8 mouse cellular contexts compared by ENCODE assay signal in the genomic region with DNA sequence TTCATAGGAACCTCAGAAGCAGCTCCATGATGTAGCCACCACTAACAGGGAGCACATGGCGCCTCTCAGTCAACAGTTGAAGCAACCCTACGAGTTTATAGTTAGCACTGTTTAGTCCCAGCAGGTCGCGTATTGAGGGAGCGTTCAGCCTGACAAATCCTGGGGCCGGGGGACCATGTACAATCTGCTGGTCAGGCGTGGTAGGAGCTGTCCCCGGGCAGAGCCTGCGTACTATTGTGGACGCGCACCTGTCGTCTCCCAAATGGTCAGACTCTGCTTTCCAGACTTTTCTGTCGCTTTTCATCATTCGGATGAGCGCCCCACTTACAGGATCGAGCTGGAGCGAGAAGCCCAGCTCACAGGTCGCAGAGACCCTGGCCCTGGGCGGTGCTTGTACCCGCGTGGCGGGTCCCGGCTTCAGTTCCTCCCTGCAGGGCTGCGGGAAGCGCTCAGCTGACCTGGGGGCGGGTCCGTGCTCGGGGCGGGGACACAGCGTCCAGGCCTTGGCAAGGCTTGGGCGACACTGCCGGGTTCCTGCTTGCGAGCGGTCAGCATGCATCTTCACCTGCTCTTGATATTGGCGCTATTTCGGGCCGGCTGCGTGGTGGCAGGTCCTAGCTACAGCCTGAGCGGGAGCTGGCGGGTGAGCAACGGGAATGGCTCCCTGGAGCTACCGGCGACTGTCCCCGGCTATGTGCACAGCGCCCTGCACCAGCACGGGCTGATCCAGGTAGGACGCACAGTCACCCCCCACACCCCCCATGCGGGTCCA. TPM values are rescaled to one million over a fixed set of nuclear protein-coding genes. Genes with fewer than 3 reads are reported as not detected.
DNase-seq lines count a peak whose midpoint lies in the region; ATAC-seq and TF ChIP-seq lines count a peak whose summit lies in the region.

Manba (plus strand) TSS at position 484 of the 772 bp plus-strand sequence.

- ATAC-seq in G1E (ENCODE audit: extremely low read depth, insufficient number of reproducible peaks, low FRiP score, poor library complexity, severe bottlenecking): peak; percentile 83
- peak; percentile 93 for ATAC-seq in hindbrain, embryonic 11.5 days (ENCODE audit: low FRiP score)

- peak within 1 kb of the TSS; percentile 93 for H3K4me2 ChIP-seq in hindbrain, embryonic 11.5 days (replicated peaks; ENCODE audit: low read depth, low read length)

- peaks cover 12% of the 10 kb centered on the region for H3K36me3 ChIP-seq in G1E (replicated peaks)
- H3K36me3 ChIP-seq in hindbrain, embryonic 11.5 days (ENCODE audit: control insufficient read depth, insufficient read depth, low read length): no peaks in the 10 kb centered on the region

- H3K4me3 ChIP-seq in G1E (ENCODE audit: low read depth, low read length): peak within 1 kb of the TSS; percentile 94
- peak within 1 kb of the TSS; percentile 50 for H3K4me3 ChIP-seq in hindbrain, embryonic 11.5 days (ENCODE audit: low read depth, low read length)

- 3% methylated on average over 48 of the region's 48 CpGs for WGBS in hindbrain, embryonic 11.5 days

- no peaks in the 10 kb centered on the region for H3K9me3 ChIP-seq in G1E (replicated peaks)
- no peaks in the 10 kb centered on the region for H3K9me3 ChIP-seq in hindbrain, embryonic 11.5 days (ENCODE audit: control insufficient read depth, low read length)

- H3K27ac ChIP-seq in hindbrain, embryonic 11.5 days (ENCODE audit: low read depth, low read length): no peak within 1 kb of the TSS

- peak; percentile 86 for DNase-seq in G1E (ENCODE audit: low spot score)
- peak; percentile 76 for DNase-seq in cerebellum, adult 8-10 months
- peak; percentile 52 for DNase-seq in forelimb bud, embryonic 11.5 days (ENCODE audit: low read depth, low spot score)
- DNase-seq in hindbrain, embryonic 11.5 days (ENCODE audit: low spot score): peak; percentile 73
- peak; percentile 47 to 53 for DNase-seq in layer of hippocampus, postnatal 25 days (ENCODE audit: extremely low spot score in 1 of 2, low spot score in 1 of 2)
- peak; percentile 77 for DNase-seq in lung, postnatal 25 days (ENCODE audit: low spot score)
- DNase-seq in retina, adult 2 months (ENCODE audit: low read depth, low spot score): peak; percentile 20
- peak; percentile 64 for DNase-seq in thymus, postnatal 25 days

- peaks cover 21% of the 10 kb centered on the region for H3K4me1 ChIP-seq in G1E (ENCODE audit: insufficient read depth, low read depth, low read length)
- no peaks in the 10 kb centered on the region for H3K4me1 ChIP-seq in hindbrain, embryonic 11.5 days (replicated peaks; ENCODE audit: control insufficient read depth, insufficient read depth, low read length)

- H3K27me3 ChIP-seq in G1E (ENCODE audit: insufficient read depth, low read length): peaks cover 4% of the 10 kb centered on the region; the same call in 1 of the 2 replicates
- no peaks in the 10 kb centered on the region for H3K27me3 ChIP-seq in hindbrain, embryonic 11.5 days (ENCODE audit: control insufficient read depth, insufficient read depth, low read length)

- H3K9ac ChIP-seq in hindbrain, embryonic 11.5 days (ENCODE audit: low read depth, low read length): peak within 1 kb of the TSS; percentile 60

- no peak for TF ChIP-seq CTCF in G1E (IDR thresholded peaks at IDR 0.05; ENCODE audit: low read depth, low read length)

RNA-seq across cellular contexts. Expression of gene Manba, which starts in this region (rescaled TPM):
- total RNA-seq in G1E (2014; fragmentation: Nextera tagmentation) (19.6 and 30.3 TPM in 2 replicates), G1E (2017) (19.0 and 23.7 TPM in 2 replicates)
- polyA plus RNA-seq in G1E (2012): 2.0 and 2.9 TPM in 2 replicates
- 3.7 and 4.8 TPM in 2 replicates for polyA plus RNA-seq in hindbrain, embryonic 11.5 days (2014; fragmentation: Nextera tagmentation; extraction: Ambion mirVana)
- 1 to 10 TPM; 6.0 to 7.4 TPM for total RNA-seq in layer of hippocampus, postnatal 25 days (2021)

Comparison
In these comparisons a context has a peak if more than half of its experiments do, and no peak if none do; other contexts are left out.
1. DNase-seq: peak in every context shown above with its lines; median percentile 86 in G1E; 77 in lung, postnatal 25 days; 76 in cerebellum, adult 8-10 months; 73 in hindbrain, embryonic 11.5 days; 64 in thymus, postnatal 25 days; 52 in forelimb bud, embryonic 11.5 days; 50 in layer of hippocampus, postnatal 25 days; 20 in retina, adult 2 months.